Mouse (Mus musculus) heart, adult 9 months (tissue): ENCODE results near the gene Timm17b.
A peak's percentile ranks its signal among the peaks of the same experiment; 100 is the strongest.
"Not testable (repeated sequence)": the region's sequence is repeated elsewhere in the genome, so short reads cannot be mapped to it uniquely, and the experiment has no call there.

Experiments used
- DNase-seq, 2 experiments: peaks; one replicate each; pipeline ENCODE4 v3.0.0; 2022; ENCODE audit warnings: low spot score in 2 of 2

Gene Timm17b

DNA sequence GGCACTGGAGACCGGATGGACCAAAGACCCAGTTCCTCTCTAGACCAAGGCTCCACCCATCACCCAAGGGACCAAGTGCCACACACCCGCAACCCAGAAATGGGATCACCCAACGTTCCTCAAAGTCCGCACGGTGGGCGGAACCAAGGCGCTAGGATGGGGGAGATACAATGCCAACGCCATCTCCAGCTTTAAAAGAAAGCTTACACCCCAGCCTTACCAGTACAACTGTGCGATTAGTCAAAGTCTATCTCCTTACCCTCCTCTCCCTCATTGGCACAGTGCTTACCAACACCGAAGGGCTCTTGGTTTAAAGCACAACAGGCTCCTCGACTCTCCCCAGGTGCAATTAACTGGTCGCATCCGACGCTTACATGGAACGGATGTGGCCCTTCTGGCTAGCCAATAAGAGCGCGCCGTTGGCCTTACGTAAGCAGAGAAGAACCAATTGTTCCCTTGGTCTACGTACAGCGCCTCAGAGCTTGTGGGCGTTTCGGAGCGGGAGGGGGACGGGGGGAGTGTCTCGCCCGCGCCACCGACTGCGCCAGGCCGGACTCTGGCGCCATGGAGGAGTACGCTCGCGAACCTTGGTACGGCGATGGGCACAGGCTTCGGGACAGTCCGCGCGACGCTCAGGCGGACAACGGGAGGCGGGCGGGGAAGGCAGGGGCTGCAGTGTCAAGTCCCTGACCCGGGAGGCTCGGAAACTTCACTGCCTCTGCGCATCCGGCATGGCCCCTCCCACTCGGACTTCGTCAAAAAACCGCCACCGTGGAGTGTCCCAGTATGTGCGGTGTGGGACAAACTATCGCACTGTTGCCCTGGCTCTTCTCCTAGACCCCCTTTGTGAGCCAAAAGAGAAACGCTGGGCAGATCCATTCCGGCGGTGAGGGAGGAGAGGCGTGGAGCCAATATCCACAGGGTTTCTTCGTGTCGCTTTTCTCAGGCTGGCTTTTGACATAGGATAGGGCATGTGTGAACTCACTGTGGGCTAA, at the start of gene Timm17b, which contains the start of gene Pqbp1:
Gene Timm17b, plus strand, starts transcription at position 478 of the 995 bp plus-strand sequence.
Gene Pqbp1, minus strand, starts transcription at position 390 of the 995 bp plus-strand sequence.
- peak; percentile 90 to 93 for DNase-seq

- no peak for DNase-seq
These were observed 44.6 kb upstream of the Timm17b start for GRCm38 (mm10) chrX:7854578-7854977.

GRCm38 (mm10) chrX:7859191-7859753, 39.9 kb upstream of the Timm17b start:
- no peak for DNase-seq

DNA sequence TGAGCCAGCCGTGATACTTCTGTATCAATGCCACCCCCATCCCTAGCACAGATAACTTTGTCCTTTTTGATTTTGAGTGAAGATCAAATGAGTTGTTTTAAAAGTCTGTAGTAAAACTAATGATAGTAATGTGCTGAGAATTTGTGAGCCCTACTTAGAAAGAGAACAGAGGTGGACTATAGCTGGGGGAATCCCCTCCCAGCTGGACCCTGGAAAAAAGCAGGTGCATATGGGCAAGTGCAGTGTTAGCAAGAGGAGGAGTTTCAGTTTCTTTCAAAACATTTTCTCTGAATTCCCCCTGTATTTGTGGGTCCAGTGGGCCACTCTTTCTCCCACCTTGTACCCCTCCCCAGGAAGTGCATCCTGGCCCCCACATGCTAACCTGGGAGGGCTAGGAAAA, 36.0 kb upstream of the Timm17b start:
- no peak for DNase-seq

DNA sequence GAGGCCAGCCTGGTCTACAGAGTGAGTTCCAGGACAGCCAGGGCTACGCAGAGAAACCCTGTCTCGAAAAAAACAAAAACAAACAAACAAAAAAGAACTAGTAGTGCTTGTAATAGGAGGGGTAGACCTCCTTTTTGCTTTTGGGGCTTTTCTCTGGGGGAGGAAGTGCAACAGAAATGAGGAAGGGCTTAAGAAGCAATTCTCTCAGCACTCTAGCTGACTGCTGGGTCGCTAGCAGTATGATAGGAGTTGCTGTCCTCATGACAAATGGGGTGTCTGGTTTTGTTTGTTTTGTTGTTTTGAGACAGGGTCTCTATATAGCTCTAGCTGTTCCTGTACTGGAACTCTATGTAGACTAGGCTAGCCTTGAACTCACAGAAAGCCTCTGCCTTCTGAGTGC, 34.6 kb upstream of the Timm17b start:
- DNase-seq = no peak

- DNase-seq = no peak
These were observed 33.8 kb upstream of the Timm17b start for GRCm38 (mm10) chrX:7865343-7865742.

GRCm38 (mm10) chrX:7865786-7866185, 33.4 kb upstream of the Timm17b start:
- DNase-seq = no peak

DNA sequence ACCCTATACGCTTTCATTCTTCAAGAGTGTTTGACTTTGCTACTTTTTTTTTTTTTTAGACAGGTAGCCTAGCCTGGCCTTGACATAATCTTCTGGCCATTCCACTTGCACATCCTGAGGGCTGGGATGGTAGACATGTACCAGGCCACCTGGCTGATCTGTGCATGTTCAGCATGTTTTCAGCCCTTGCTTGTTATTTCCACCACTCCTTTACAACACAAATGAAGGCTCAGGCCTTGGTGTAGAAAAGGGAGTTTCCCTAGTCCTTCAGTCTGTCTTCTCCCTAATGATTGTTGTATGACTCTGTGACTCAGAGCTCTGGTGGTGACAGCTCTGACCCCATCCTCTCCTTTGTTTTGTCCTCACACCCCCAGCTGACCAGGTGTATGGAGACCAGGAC, 32.0 kb upstream of the Timm17b start:
- DNase-seq = no peak

GRCm38 (mm10) chrX:7868506-7868905, 30.7 kb upstream of the Timm17b start:
- no peak for DNase-seq

GRCm38 (mm10) chrX:7869826-7870225, 29.3 kb upstream of the Timm17b start:
- DNase-seq = no peak

GRCm38 (mm10) chrX:7878007-7878419, 21.1 kb upstream of the Timm17b start, which contains the start of gene Pim2:
Gene Pim2 (plus strand): TSS chrX:7878262.
- DNase-seq = peak; percentile 69 to 75

- DNase-seq = peak in 1 of 2 experiments; percentile 4
These were observed 20.7 kb upstream of the Timm17b start for GRCm38 (mm10) chrX:7878495-7878894.

DNA sequence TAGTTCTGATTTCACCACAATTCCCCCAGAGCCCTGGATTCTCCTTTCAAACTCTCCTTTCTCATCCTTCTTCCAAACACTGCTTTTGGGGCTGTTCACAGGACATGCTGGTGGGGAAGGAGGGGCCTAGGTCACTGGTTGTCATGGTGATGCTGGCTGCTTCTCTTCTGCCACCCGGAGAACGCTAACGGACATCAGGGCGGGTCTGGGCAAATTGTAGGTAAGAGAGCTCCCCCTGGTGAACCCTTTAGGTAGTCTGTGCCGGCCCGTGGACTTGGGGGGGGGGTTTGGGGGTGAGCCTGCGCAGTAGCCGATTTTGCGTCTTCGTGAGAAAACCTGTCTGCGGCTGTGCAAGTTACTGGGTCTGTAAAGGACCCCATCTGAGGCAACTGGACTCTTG, 19.3 kb upstream of the Timm17b start:
- DNase-seq = peak; percentile 51 to 57

DNA sequence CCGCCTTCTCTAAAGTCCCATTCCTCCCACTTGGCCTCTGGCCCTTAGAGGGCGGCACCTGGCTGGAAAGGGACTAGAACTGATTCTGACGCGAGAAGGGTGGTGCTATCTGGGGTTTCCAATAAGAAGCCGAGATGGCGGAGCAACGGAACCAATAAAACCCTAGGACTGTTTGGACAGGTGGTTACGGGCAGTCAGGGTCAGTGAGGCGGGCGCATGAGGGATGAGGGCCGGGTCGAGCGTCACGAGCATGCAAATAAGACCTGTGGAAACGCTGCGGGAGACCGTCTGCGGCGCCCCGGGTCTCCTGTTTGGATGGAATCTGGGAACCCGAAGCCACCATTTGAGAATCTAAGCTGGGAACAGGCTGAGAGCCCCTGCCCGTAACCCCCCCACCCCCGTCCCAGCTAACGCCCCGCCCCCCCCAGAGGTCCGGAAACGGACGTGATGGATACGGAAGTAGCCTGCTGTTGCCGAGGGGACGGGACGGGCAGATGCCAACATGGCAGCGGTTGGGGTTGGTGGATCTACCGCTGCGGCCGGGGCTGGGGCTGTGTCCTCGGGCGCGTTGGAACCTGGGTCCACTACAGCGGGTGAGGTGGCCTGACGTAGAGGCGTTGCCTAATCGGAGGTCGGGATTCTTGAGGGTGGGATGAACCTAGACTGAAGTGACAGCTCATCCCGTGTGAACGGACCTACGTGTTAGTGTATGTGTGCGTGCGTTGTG, 15.2 kb upstream of the Timm17b start, which contains the start of gene Slc35a2:
Gene Slc35a2, plus strand, starts transcription at position 188 of the 727 bp plus-strand sequence.
- DNase-seq = peak; percentile 92 to 94

DNA sequence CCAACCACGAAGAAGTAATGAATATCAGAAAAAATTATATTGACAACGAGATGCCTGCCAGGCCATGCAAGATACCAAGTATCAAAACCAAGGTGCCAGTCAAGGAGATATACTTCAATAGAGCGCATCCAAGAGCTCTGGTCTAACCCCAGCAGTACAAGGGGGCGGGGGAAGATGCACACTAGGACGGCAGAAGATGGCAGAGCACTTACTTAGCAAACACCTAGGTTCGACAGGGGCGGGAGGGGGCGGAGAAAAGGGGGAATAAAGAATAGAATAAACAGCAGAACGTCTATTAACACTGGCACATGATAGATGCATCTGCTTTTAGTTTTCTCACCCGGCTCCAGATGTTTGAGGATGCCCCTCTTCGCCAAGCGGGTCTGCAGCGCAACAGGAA, 946 bp upstream of the Timm17b start:
- no peak for DNase-seq

GRCm38 (mm10) chrX:7904441-7904840, 5.3 kb downstream of the Timm17b start:
- DNase-seq = no peak

- DNase-seq = no peak
These were observed 8.6 kb downstream of the Timm17b start, which contains the start of gene Gm10491 for GRCm38 (mm10) chrX:7907735-7908134. Gene Gm10491 (minus strand): TSS chrX:7907835.

DNA sequence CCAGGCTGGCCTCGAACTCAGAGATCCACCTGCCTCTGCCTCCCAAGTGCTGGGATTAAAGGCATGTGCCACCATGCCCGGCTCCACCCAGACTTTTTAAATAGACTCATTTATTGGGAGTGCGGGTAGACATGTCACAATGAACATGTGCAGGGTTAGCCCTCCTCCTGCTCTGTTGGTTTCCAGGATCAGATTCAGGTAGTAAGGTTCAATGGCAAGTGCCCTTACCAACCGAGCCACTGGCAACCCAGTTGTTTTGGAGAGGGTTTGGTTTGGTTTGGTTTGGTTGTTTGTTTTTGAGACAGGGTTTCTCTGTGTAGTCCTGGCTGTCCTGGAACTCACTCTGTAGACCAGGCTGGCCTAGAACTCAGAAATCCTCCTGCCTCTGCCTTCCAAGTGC, 10.1 kb downstream of the Timm17b start, which contains the start of gene Gm10490:
Gene Gm10490, plus strand, starts transcription at position 301 of the 400 bp plus-strand sequence.
- DNase-seq = not testable (repeated sequence)

- no peak for DNase-seq
These were observed 11.3 kb downstream of the Timm17b start for GRCm38 (mm10) chrX:7910473-7910872.

GRCm38 (mm10) chrX:7915669-7916068, 16.5 kb downstream of the Timm17b start:
- peak in 1 of 2 experiments; percentile 12 for DNase-seq

GRCm38 (mm10) chrX:7917960-7918359, 18.8 kb downstream of the Timm17b start:
- DNase-seq = not testable (repeated sequence)
